Mouse (Mus musculus): Measurements from ENCODE around the gene Zbtb2. TPM values are rescaled to one million over a fixed set of nuclear protein-coding genes. Genes with fewer than 3 reads are reported as not detected.

Zbtb2 gene
- polyA plus RNA-seq, 1 experiment: 9.9 TPM

- WGBS: 10% methylated on average over 28 of the region's 28 CpGs
- Histone ChIP-seq H3K4me1 (ENCODE audit: control insufficient read depth, insufficient read depth, low read length) (peaks cover 3% of the 10 kb centered on the region; the same call in 1 of the 2 replicates), H3K4me3 (replicated peaks; ENCODE audit: extremely low read depth, low read depth, low read length) (no peak overlapping the region)
- DNase-seq: peak; percentile 86
- TF ChIP-seq POLR2A (IDR thresholded peaks at IDR 0.05; ENCODE audit: borderline replicate concordance, extremely low read depth, low read depth, low read length) (no peak), CTCF (IDR thresholded peaks at IDR 0.05; ENCODE audit: insufficient read depth, low read length) (peak; percentile 78)
These were observed 41.3 kb downstream of the Zbtb2 start for GRCm38 (mm10) chr10:4346489-4347135.

GRCm38 (mm10) chr10:4341430-4341829 lies 46.5 kb downstream of the Zbtb2 start:
- WGBS: 2% methylated on average over 2 of the region's 2 CpGs
- Histone ChIP-seq H3K4me3 (replicated peaks; ENCODE audit: extremely low read depth, low read depth, low read length) (no peak overlapping the region), H3K4me1 (ENCODE audit: control insufficient read depth, insufficient read depth, low read length) (no peaks in the 10 kb centered on the region; the same call in 1 of the 2 replicates)
- TF ChIP-seq POLR2A (IDR thresholded peaks at IDR 0.05; ENCODE audit: borderline replicate concordance, extremely low read depth, low read depth, low read length): no peak
- TF ChIP-seq CTCF (IDR thresholded peaks at IDR 0.05; ENCODE audit: insufficient read depth, low read length): peak; percentile 70
- no peak for DNase-seq

- peaks cover under 1% of the 10 kb centered on the region; the same call in 1 of the 2 replicates for H3K4me1 ChIP-seq (ENCODE audit: control insufficient read depth, insufficient read depth, low read length)
- no peak for TF ChIP-seq POLR2A (IDR thresholded peaks at IDR 0.05; ENCODE audit: borderline replicate concordance, extremely low read depth, low read depth, low read length)
- no peak for TF ChIP-seq CTCF (IDR thresholded peaks at IDR 0.05; ENCODE audit: insufficient read depth, low read length)
- no peak for DNase-seq
- WGBS: 24% methylated on average over 15 of the region's 15 CpGs
- peak overlapping the region; percentile 18 for H3K4me3 ChIP-seq (replicated peaks; ENCODE audit: extremely low read depth, low read depth, low read length)
These were observed 48.9 kb downstream of the Zbtb2 start for GRCm38 (mm10) chr10:4338863-4339461.

GRCm38 (mm10) chr10:4334039-4334683 lies 53.7 kb downstream of the Zbtb2 start:
- peak; percentile 95 for TF ChIP-seq POLR2A (IDR thresholded peaks at IDR 0.05; ENCODE audit: borderline replicate concordance, extremely low read depth, low read depth, low read length)
- no peak for TF ChIP-seq CTCF (IDR thresholded peaks at IDR 0.05; ENCODE audit: insufficient read depth, low read length)
- WGBS: 3% methylated on average over 27 of the region's 27 CpGs
- peak; percentile 80 for DNase-seq
- H3K4me1 ChIP-seq (ENCODE audit: control insufficient read depth, insufficient read depth, low read length): peaks cover 5% of the 10 kb centered on the region
- H3K4me3 ChIP-seq (replicated peaks; ENCODE audit: extremely low read depth, low read depth, low read length): peak overlapping the region; percentile 64

- DNase-seq: peak; percentile 56
- WGBS: 10% methylated on average over 8 of the region's 8 CpGs
These were observed 54.6 kb downstream of the Zbtb2 start for GRCm38 (mm10) chr10:4333319-4333718.

GRCm38 (mm10) chr10:4332228-4332979 lies 55.5 kb downstream of the Zbtb2 start:
- DNase-seq: no peak
- TF ChIP-seq POLR2A (IDR thresholded peaks at IDR 0.05; ENCODE audit: borderline replicate concordance, extremely low read depth, low read depth, low read length) (no peak), CTCF (IDR thresholded peaks at IDR 0.05; ENCODE audit: insufficient read depth, low read length) (no peak)

More at GRCm38 (mm10) chr10:4333319-4333718, 54.6 kb downstream of the Zbtb2 start:
- H3K4me1 ChIP-seq (ENCODE audit: control insufficient read depth, insufficient read depth, low read length): peaks cover 5% of the 10 kb centered on the region
- TF ChIP-seq POLR2A (IDR thresholded peaks at IDR 0.05; ENCODE audit: borderline replicate concordance, extremely low read depth, low read depth, low read length) (no peak), CTCF (IDR thresholded peaks at IDR 0.05; ENCODE audit: insufficient read depth, low read length) (peak; percentile 86)
- no peak overlapping the region for H3K4me3 ChIP-seq (replicated peaks; ENCODE audit: extremely low read depth, low read depth, low read length)

GRCm38 (mm10) chr10:4327716-4328115 lies 60.2 kb downstream of the Zbtb2 start:
- DNase-seq: no peak
- Histone ChIP-seq H3K4me1 (ENCODE audit: control insufficient read depth, insufficient read depth, low read length) (no peaks in the 10 kb centered on the region; the same call in 1 of the 2 replicates), H3K4me3 (replicated peaks; ENCODE audit: extremely low read depth, low read depth, low read length) (no peak overlapping the region)
- TF ChIP-seq CTCF (IDR thresholded peaks at IDR 0.05; ENCODE audit: insufficient read depth, low read length) (no peak), POLR2A (IDR thresholded peaks at IDR 0.05; ENCODE audit: borderline replicate concordance, extremely low read depth, low read depth, low read length) (no peak)
- WGBS: 83% methylated on average over 1 of the region's 1 CpGs

More at GRCm38 (mm10) chr10:4332228-4332979, 55.5 kb downstream of the Zbtb2 start:
- Histone ChIP-seq H3K4me3 (replicated peaks; ENCODE audit: extremely low read depth, low read depth, low read length) (no peak overlapping the region), H3K4me1 (ENCODE audit: control insufficient read depth, insufficient read depth, low read length) (peaks cover 5% of the 10 kb centered on the region; the same call in 1 of the 2 replicates)
- 70% methylated on average over 7 of the region's 7 CpGs for WGBS

GRCm38 (mm10) chr10:4325562-4325961 lies 62.3 kb downstream of the Zbtb2 start:
- 24% methylated on average over 5 of the region's 5 CpGs for WGBS
- no peaks in the 10 kb centered on the region; the same call in 1 of the 2 replicates for H3K4me1 ChIP-seq (ENCODE audit: control insufficient read depth, insufficient read depth, low read length)
- no peak for DNase-seq
- TF ChIP-seq POLR2A (IDR thresholded peaks at IDR 0.05; ENCODE audit: borderline replicate concordance, extremely low read depth, low read depth, low read length) (no peak), CTCF (IDR thresholded peaks at IDR 0.05; ENCODE audit: insufficient read depth, low read length) (no peak)
- no peak overlapping the region for H3K4me3 ChIP-seq (replicated peaks; ENCODE audit: extremely low read depth, low read depth, low read length)

GRCm38 (mm10) chr10:4323885-4324284 lies 64.0 kb downstream of the Zbtb2 start:
- 76% methylated on average over 8 of the region's 8 CpGs for WGBS
- H3K4me3 ChIP-seq (replicated peaks; ENCODE audit: extremely low read depth, low read depth, low read length): no peak overlapping the region
- H3K4me1 ChIP-seq (ENCODE audit: control insufficient read depth, insufficient read depth, low read length): no peaks in the 10 kb centered on the region; the same call in 1 of the 2 replicates
- no peak for DNase-seq
- TF ChIP-seq CTCF (IDR thresholded peaks at IDR 0.05; ENCODE audit: insufficient read depth, low read length) (no peak), POLR2A (IDR thresholded peaks at IDR 0.05; ENCODE audit: borderline replicate concordance, extremely low read depth, low read depth, low read length) (no peak)

Other genes with a start within 250 kb of the Zbtb2 start
- 18.2 and 26.9 TPM in 2 replicates for gene Akap12, start 121.7 kb downstream of the Zbtb2 start, polyA plus RNA-seq (2012; rRNA removed)
- gene Rmnd1, start 44.3 kb upstream of the Zbtb2 start, polyA plus RNA-seq (2012; rRNA removed): 11.1 and 16.5 TPM in 2 replicates
- gene Armt1, start 44.4 kb upstream of the Zbtb2 start, polyA plus RNA-seq (2012; rRNA removed): 4.3 and 7.2 TPM in 2 replicates
- 1.5 and 2.5 TPM in 2 replicates for gene Ccdc170, start 94.4 kb upstream of the Zbtb2 start, polyA plus RNA-seq (2012; rRNA removed)
- gene Esr1, start 223.5 kb upstream of the Zbtb2 start, polyA plus RNA-seq (2012; rRNA removed): 1.2 and 1.5 TPM in 2 replicates